ENCODE assay signal across 8 mouse cellular contexts in genomic region chr8:119927422-119928092, GRCm38 (mm10). TPM values are rescaled to one million over a fixed set of nuclear protein-coding genes. Genes with fewer than 3 reads are reported as not detected.
DNase-seq lines count a peak whose midpoint lies in the region; ATAC-seq and TF ChIP-seq lines count a peak whose summit lies in the region.

No protein-coding gene starts in this region.

- no peaks in the 10 kb centered on the region for H3K27me3 ChIP-seq in intestine, embryonic 15.5 days (replicated peaks)

- peaks cover 8% of the 10 kb centered on the region for H3K4me1 ChIP-seq in cortical plate, adult 2 months (ENCODE audit: control insufficient read depth, insufficient read depth, low read length)
- peaks cover 12% of the 10 kb centered on the region; the same call in 1 of the 2 replicates for H3K4me1 ChIP-seq in intestine, embryonic 15.5 days (replicated peaks)

- DNase-seq in layer of hippocampus, postnatal 10 days (ENCODE audit: low spot score in 2 of 2): peak; percentile 40 to 52
- DNase-seq in layer of hippocampus, postnatal 36 days: no peak
- DNase-seq in NIH3T3 (ENCODE audit: low read depth): peak; percentile 53
- DNase-seq in lung, postnatal 10 days: peak; percentile 70
- DNase-seq in thymus, postnatal 25 days: peak; percentile 38
- DNase-seq in ovary, postnatal 14 days (ENCODE audit: low spot score): no peak

- no peaks in the 10 kb centered on the region for H3K9me3 ChIP-seq in intestine, embryonic 15.5 days

- ATAC-seq in intestine, embryonic 15.5 days: peak; percentile 70

- no peak overlapping the region for H3K4me2 ChIP-seq in intestine, embryonic 15.5 days (replicated peaks)

- WGBS in intestine, embryonic 15.5 days: 41% methylated on average over 6 of the region's 6 CpGs

- H3K36me3 ChIP-seq in intestine, embryonic 15.5 days: 0 out of 2 replicates have a peak, but pooled peaks cover 5% of the 10 kb centered on the region

- no peak overlapping the region for H3K9ac ChIP-seq in intestine, embryonic 15.5 days

- TF ChIP-seq POLR2A in cortical plate, adult 2 months (IDR thresholded peaks at IDR 0.05; ENCODE audit: extremely low read depth, insufficient read depth, low read length): no peak

- no peak overlapping the region for H3K4me3 ChIP-seq in cortical plate, adult 2 months (ENCODE audit: insufficient read depth, low read length)
- H3K4me3 ChIP-seq in intestine, embryonic 15.5 days (replicated peaks): no peak overlapping the region

- no peak overlapping the region for H3K27ac ChIP-seq in cortical plate, adult 2 months (ENCODE audit: insufficient read depth, low read length)
- no peak overlapping the region for H3K27ac ChIP-seq in intestine, embryonic 15.5 days

- peak; percentile 83 for TF ChIP-seq CTCF in cortical plate, adult 2 months (IDR thresholded peaks at IDR 0.05; ENCODE audit: extremely low read depth, insufficient read depth, low read length)

RNA-seq across cellular contexts. Expression of gene Gm20388, which starts 16.9 kb away (rescaled TPM):
- not detected for total RNA-seq in layer of hippocampus, postnatal 10 days (2021)
- total RNA-seq in layer of hippocampus, postnatal 36 days (2021): 10 to 100 TPM in 1 of 2 experiments, not detected in 1; 12.7 TPM
- polyA plus RNA-seq in cortical plate, adult 2 months (2012; rRNA removed): 22.0 and 23.9 TPM in 2 replicates
- polyA plus RNA-seq in intestine, embryonic 15.5 days (2015; fragmentation: Nextera tagmentation; extraction: Ambion mirVana): 3.0 TPM in 1 of 2 replicates, not detected in the other

RNA-seq across cellular contexts. Expression of gene Usp10, which starts 17.4 kb away (rescaled TPM):
- 100 to 1,000 TPM in 1 of 2 experiments, 10 to 100 TPM in 1; 94.9 to 104 TPM for total RNA-seq in layer of hippocampus, postnatal 10 days (2021)
- total RNA-seq in layer of hippocampus, postnatal 36 days (2021): 10 to 100 TPM; 86.6 to 95.8 TPM
- 75.6 and 81.9 TPM in 2 replicates for polyA plus RNA-seq in cortical plate, adult 2 months (2012; rRNA removed)
- 123 and 136 TPM in 2 replicates for polyA plus RNA-seq in intestine, embryonic 15.5 days (2015; fragmentation: Nextera tagmentation; extraction: Ambion mirVana)

Comparison
In these comparisons a context has a peak if more than half of its experiments do, and no peak if none do; other contexts are left out.
1. DNase-seq: peak in layer of hippocampus, postnatal 10 days (2 of 2), NIH3T3 (single experiment), lung, postnatal 10 days (single experiment) and thymus, postnatal 25 days (single experiment); none in layer of hippocampus, postnatal 36 days (0 of 2) and ovary, postnatal 14 days (single experiment).